Mouse (Mus musculus) midbrain, embryonic 11.5 days (tissue): Measurements from ENCODE around the gene Ostc. TPM values are rescaled to one million over a fixed set of nuclear protein-coding genes. Genes with fewer than 3 reads are reported as not detected.

ENCODE experiments used
- ATAC-seq: fragments of 200-750 bp; cut with Nextera tagmentation; 2 replicates; pipeline ENCODE4 v1.8.0; 2017; ENCODE audit warnings: moderate TSS enrichment, moderate library complexity; ENCODE audit not compliant: low FRiP score
- DNase-seq: peaks from one replicate; pipeline ENCODE4 v3.0.0; 2015; ENCODE audit warnings: low spot score; ENCODE audit errors: missing footprints
- H3K27ac ChIP-seq: fragments of 300-500 bp; sonication (generic); 2 replicates; pipeline ENCODE4 v1.5.1; 2014; ENCODE audit warnings: low read depth, low read length
- H3K27me3 ChIP-seq: fragments of 300-500 bp; sonication (generic); 2 replicates; pipeline ENCODE4 v1.6.1; 2014; ENCODE audit warnings: mild to moderate bottlenecking, low read length, moderate library complexity, mixed read lengths; ENCODE audit not compliant: control insufficient read depth, insufficient read depth
- H3K36me3 ChIP-seq: fragments of 300-500 bp; sonication (generic); 2 replicates; pipeline ENCODE4 v1.6.1; 2014; ENCODE audit warnings: mild to moderate bottlenecking, low read length, moderate library complexity, mixed read lengths; ENCODE audit not compliant: control insufficient read depth, insufficient read depth
- H3K4me1 ChIP-seq: fragments of 300-500 bp; sonication (generic); 2 replicates; pipeline ENCODE4 v1.6.1; 2014; ENCODE audit warnings: low read length; ENCODE audit not compliant: control insufficient read depth, insufficient read depth
- H3K4me2 ChIP-seq: fragments of 300-500 bp; sonication (generic); 2 replicates; pipeline ENCODE4 v1.6.1; 2014; ENCODE audit warnings: mild to moderate bottlenecking, moderate library complexity
- H3K4me3 ChIP-seq: fragments of 300-500 bp; sonication (generic); 2 replicates; pipeline ENCODE4 v1.5.1; 2014; ENCODE audit warnings: low read depth, low read length
- H3K9ac ChIP-seq: fragments of 300-500 bp; sonication (generic); 2 replicates; pipeline ENCODE4 v1.6.1; 2014; ENCODE audit warnings: low read length
- H3K9me3 ChIP-seq: fragments of 300-500 bp; sonication (generic); 2 replicates; pipeline ENCODE4 v1.6.1; 2016; ENCODE audit warnings: low read length; ENCODE audit not compliant: control insufficient read depth
- WGBS: fragments of 180-500 bp; shearing (Covaris S2); extraction: QIAGEN DNeasy Blood & Tissue Kit; methylation state at CpG from one replicate; pipeline ENCODE4 v1.1.7; 2014; 5-methylcytosine and 5-hydroxymethylcytosine counted together
- polyA plus RNA-seq: library from polyadenylated mRNA; unstranded; fragments of >200 nt; fragmentation: Nextera tagmentation; extraction: Ambion mirVana; gene quantifications from 2 replicates; pipeline ENCODE4 v1.2.1, GENCODE M21; 2014

Gene Ostc
- polyA plus RNA-seq, 1 experiment from 2014 or later: 323 TPM

GRCm38 (mm10) chr3:130690834-130691595 lies 18.2 kb downstream of the Ostc start:
- Histone ChIP-seq H3K9me3 (no peaks in the 10 kb centered on the region), H3K9ac (peak overlapping the region; percentile 63), H3K36me3 (peaks cover 9% of the 10 kb centered on the region; the same call in 1 of the 2 replicates), H3K4me2 (peak overlapping the region; percentile 61), H3K4me1 (peaks cover 7% of the 10 kb centered on the region), H3K4me3 (peak overlapping the region; percentile 27), H3K27ac (peak overlapping the region; percentile 61; the same call in 1 of the 2 replicates), H3K27me3 (no peaks in the 10 kb centered on the region)
- peak; percentile 78 for ATAC-seq
- 13% methylated on average over 20 of the region's 20 CpGs for WGBS
- DNase-seq: peak; percentile 94

GRCm38 (mm10) chr3:130689630-130690029 lies 19.6 kb downstream of the Ostc start:
- ATAC-seq: peak; percentile 46
- no peak overlapping the region for H3K4me2 ChIP-seq

GRCm38 (mm10) chr3:130687051-130687450 lies 22.2 kb downstream of the Ostc start:
- H3K4me2 ChIP-seq: no peak overlapping the region
- H3K9me3 ChIP-seq: no peaks in the 10 kb centered on the region
- no peak for DNase-seq
- WGBS: 89% methylated on average over 1 of the region's 1 CpGs
- no peak overlapping the region for H3K27ac ChIP-seq
- no peaks in the 10 kb centered on the region for H3K36me3 ChIP-seq
- peaks cover 7% of the 10 kb centered on the region for H3K4me1 ChIP-seq
- H3K9ac ChIP-seq: no peak overlapping the region
- no peaks in the 10 kb centered on the region for H3K27me3 ChIP-seq
- no peak for ATAC-seq
- no peak overlapping the region for H3K4me3 ChIP-seq

More at GRCm38 (mm10) chr3:130689630-130690029, 19.6 kb downstream of the Ostc start:
- no peaks in the 10 kb centered on the region for H3K36me3 ChIP-seq
- H3K27ac ChIP-seq: no peak overlapping the region
- H3K4me3 ChIP-seq: no peak overlapping the region
- H3K9ac ChIP-seq: no peak overlapping the region
- peak; percentile 97 for DNase-seq
- H3K4me1 ChIP-seq: peaks cover 7% of the 10 kb centered on the region
- 31% methylated on average over 12 of the region's 12 CpGs for WGBS
- H3K27me3 ChIP-seq: no peaks in the 10 kb centered on the region
- H3K9me3 ChIP-seq: no peaks in the 10 kb centered on the region

- ATAC-seq: no peak
- WGBS: 93% methylated on average over 8 of the region's 8 CpGs
- no peaks in the 10 kb centered on the region for H3K9me3 ChIP-seq
Measured at GRCm38 (mm10) chr3:130685014-130685366, 24.3 kb downstream of the Ostc start.

GRCm38 (mm10) chr3:130684276-130685013 lies 24.8 kb downstream of the Ostc start:
- Histone ChIP-seq H3K4me3 (no peak overlapping the region), H3K9ac (no peak overlapping the region), H3K9me3 (no peaks in the 10 kb centered on the region), H3K27me3 (no peaks in the 10 kb centered on the region), H3K27ac (no peak overlapping the region), H3K4me1 (no peaks in the 10 kb centered on the region), H3K4me2 (no peak overlapping the region), H3K36me3 (no peaks in the 10 kb centered on the region)
- 83% methylated on average over 9 of the region's 9 CpGs for WGBS
- ATAC-seq: no peak
- DNase-seq: peak; percentile 67

More at GRCm38 (mm10) chr3:130685014-130685366, 24.3 kb downstream of the Ostc start:
- no peak overlapping the region for H3K4me2 ChIP-seq
- H3K4me1 ChIP-seq: no peaks in the 10 kb centered on the region
- H3K27ac ChIP-seq: no peak overlapping the region
- H3K27me3 ChIP-seq: no peaks in the 10 kb centered on the region
- no peak for DNase-seq
- no peaks in the 10 kb centered on the region for H3K36me3 ChIP-seq
- H3K9ac ChIP-seq: no peak overlapping the region
- H3K4me3 ChIP-seq: no peak overlapping the region

GRCm38 (mm10) chr3:130683836-130684235 lies 25.4 kb downstream of the Ostc start:
- DNase-seq: peak; percentile 8

GRCm38 (mm10) chr3:130682183-130682582 lies 27.1 kb downstream of the Ostc start:
- Histone ChIP-seq H3K36me3 (no peaks in the 10 kb centered on the region), H3K4me2 (no peak overlapping the region), H3K4me3 (no peak overlapping the region), H3K9me3 (no peaks in the 10 kb centered on the region), H3K9ac (no peak overlapping the region), H3K27me3 (no peaks in the 10 kb centered on the region), H3K27ac (no peak overlapping the region), H3K4me1 (no peaks in the 10 kb centered on the region)
- ATAC-seq: no peak
- no peak for DNase-seq
- 93% methylated on average over 9 of the region's 9 CpGs for WGBS

More at GRCm38 (mm10) chr3:130683836-130684235, 25.4 kb downstream of the Ostc start:
- Histone ChIP-seq H3K9ac (no peak overlapping the region), H3K9me3 (no peaks in the 10 kb centered on the region), H3K27ac (no peak overlapping the region), H3K27me3 (no peaks in the 10 kb centered on the region), H3K4me3 (no peak overlapping the region), H3K36me3 (no peaks in the 10 kb centered on the region), H3K4me2 (no peak overlapping the region), H3K4me1 (no peaks in the 10 kb centered on the region)
- WGBS: 81% methylated on average over 8 of the region's 8 CpGs
- ATAC-seq: no peak

- Histone ChIP-seq H3K27me3 (no peaks in the 10 kb centered on the region), H3K4me3 (no peak overlapping the region), H3K9ac (no peak overlapping the region), H3K4me1 (no peaks in the 10 kb centered on the region), H3K9me3 (no peaks in the 10 kb centered on the region), H3K36me3 (no peaks in the 10 kb centered on the region), H3K27ac (no peak overlapping the region), H3K4me2 (no peak overlapping the region)
- 85% methylated on average over 2 of the region's 2 CpGs for WGBS
- DNase-seq (no peak), ATAC-seq (no peak)
Measured at GRCm38 (mm10) chr3:130681226-130681625, 28.0 kb downstream of the Ostc start.
